Mouse (Mus musculus) stomach, embryonic 14.5 days (tissue): ENCODE data around the gene Kif14. TPM values are rescaled to one million over a fixed set of nuclear protein-coding genes. Genes with fewer than 3 reads are reported as not detected.
"Not testable (repeated sequence)": the region's sequence is repeated elsewhere in the genome, so short reads cannot be mapped to it uniquely, and the experiment has no call there.

Experiments
- ATAC-seq: fragments of 200-750 bp; cut with Nextera tagmentation; 2 replicates; pipeline ENCODE4 v1.8.0; 2017; ENCODE audit warnings: low read depth, moderate TSS enrichment; ENCODE audit not compliant: insufficient number of reproducible peaks, insufficient read depth, low FRiP score
- H3K27ac ChIP-seq: fragments of 300-500 bp; sonication (generic); 2 replicates; pipeline ENCODE4 v1.5.1; 2014; ENCODE audit warnings: mild to moderate bottlenecking, low read length, moderate library complexity, mixed read lengths
- H3K27me3 ChIP-seq: fragments of 300-500 bp; sonication (generic); 2 replicates; pipeline ENCODE4 v1.6.1; 2014; ENCODE audit warnings: low read length, control low read depth, mixed read lengths; ENCODE audit not compliant: control insufficient read depth, insufficient read depth
- H3K36me3 ChIP-seq: fragments of 300-500 bp; sonication (generic); 2 replicates; pipeline ENCODE4 v1.6.1; 2014; ENCODE audit warnings: mild to moderate bottlenecking, control low read depth, low read length, moderate library complexity, mixed read lengths; ENCODE audit not compliant: control insufficient read depth, insufficient read depth
- H3K4me1 ChIP-seq: fragments of 300-500 bp; sonication (generic); 2 replicates; pipeline ENCODE4 v1.6.1; 2014; ENCODE audit warnings: low read length, control low read depth, mixed read lengths; ENCODE audit not compliant: control insufficient read depth, insufficient read depth
- H3K4me2 ChIP-seq: fragments of 300-500 bp; sonication (generic); replicated peaks from 2 replicates; pipeline ENCODE4 v1.6.1; 2014; ENCODE audit warnings: low read depth, low read length, control low read depth
- H3K4me3 ChIP-seq: fragments of 300-500 bp; sonication (generic); 2 replicates; pipeline ENCODE4 v1.5.1; 2014; ENCODE audit warnings: low read depth, low read length, control low read depth
- H3K9ac ChIP-seq: fragments of 300-500 bp; sonication (generic); replicated peaks from 2 replicates; pipeline ENCODE4 v1.6.1; 2014; ENCODE audit warnings: low read depth, mild to moderate bottlenecking, control low read depth, low read length, moderate library complexity, mixed read lengths
- H3K9me3 ChIP-seq: fragments of 300-500 bp; sonication (generic); 2 replicates; pipeline ENCODE4 v1.6.1; 2016; ENCODE audit warnings: low read depth, low read length, control low read depth; ENCODE audit not compliant: control insufficient read depth
- WGBS: fragments of 180-500 bp; shearing (Covaris S2); extraction: QIAGEN DNeasy Blood & Tissue Kit; methylation state at CpG from one replicate; pipeline ENCODE4 v1.1.7; 2014; 5-methylcytosine and 5-hydroxymethylcytosine counted together
- polyA plus RNA-seq: library from polyadenylated mRNA; unstranded; fragments of >200 nt; fragmentation: Nextera tagmentation; extraction: Ambion mirVana; gene quantifications from 2 replicates; pipeline ENCODE4 v1.2.1, GENCODE M21; 2014

Gene Kif14
- polyA plus RNA-seq, 1 experiment from 2014 or later, result 13.9 TPM

- Histone ChIP-seq H3K4me2 (no peak overlapping the region), H3K4me1 (no peaks in the 10 kb centered on the region), H3K27me3 (no peaks in the 10 kb centered on the region), H3K9ac (no peak overlapping the region), H3K9me3 (no peaks in the 10 kb centered on the region; the same call in 1 of the 2 replicates), H3K36me3 (no peaks in the 10 kb centered on the region), H3K4me3 (no peak overlapping the region), H3K27ac (no peak overlapping the region)
- WGBS, result 26% methylated on average over 16 of the region's 16 CpGs
- ATAC-seq, result no peak
These were observed 84.9 kb downstream of the Kif14 start for GRCm38 (mm10) chr1:136550851-136551540.

- Histone ChIP-seq H3K4me2 (no peak overlapping the region), H3K36me3 (no peaks in the 10 kb centered on the region), H3K9me3 (no peaks in the 10 kb centered on the region), H3K4me3 (no peak overlapping the region), H3K27me3 (no peaks in the 10 kb centered on the region), H3K4me1 (peaks cover 1% of the 10 kb centered on the region; the same call in 1 of the 2 replicates), H3K27ac (no peak overlapping the region), H3K9ac (no peak overlapping the region)
- ATAC-seq, result no peak
- 88% methylated on average over 3 of the region's 3 CpGs for WGBS
These were observed 88.5 kb downstream of the Kif14 start for GRCm38 (mm10) chr1:136554686-136555085.

- no peaks in the 10 kb centered on the region for H3K27me3 ChIP-seq
- H3K4me3 ChIP-seq, result no peak overlapping the region
- H3K4me1 ChIP-seq, result peaks cover 2% of the 10 kb centered on the region; the same call in 1 of the 2 replicates
- 27% methylated on average over 7 of the region's 7 CpGs for WGBS
- ATAC-seq, result no peak
- H3K27ac ChIP-seq, result no peak overlapping the region
- no peak overlapping the region for H3K4me2 ChIP-seq
- H3K36me3 ChIP-seq, result no peaks in the 10 kb centered on the region
- no peaks in the 10 kb centered on the region for H3K9me3 ChIP-seq
- no peak overlapping the region for H3K9ac ChIP-seq
These were observed 89.7 kb downstream of the Kif14 start for GRCm38 (mm10) chr1:136555892-136556291.

GRCm38 (mm10) chr1:136556643-136557042, 90.5 kb downstream of the Kif14 start:
- not testable (repeated sequence) for H3K27me3 ChIP-seq, H3K27ac ChIP-seq, ATAC-seq, H3K4me3 ChIP-seq, H3K9me3 ChIP-seq, H3K36me3 ChIP-seq, H3K9ac ChIP-seq, H3K4me1 ChIP-seq, H3K4me2 ChIP-seq
- WGBS, result 81% methylated on average over 2 of the region's 2 CpGs

- no peaks in the 10 kb centered on the region for H3K27me3 ChIP-seq
- WGBS, result 90% methylated on average over 12 of the region's 12 CpGs
- no peak overlapping the region for H3K4me3 ChIP-seq
- no peak overlapping the region for H3K9ac ChIP-seq
- ATAC-seq, result no peak
- no peak overlapping the region for H3K27ac ChIP-seq
- H3K9me3 ChIP-seq, result no peaks in the 10 kb centered on the region
- H3K4me2 ChIP-seq, result no peak overlapping the region
- peaks cover 7% of the 10 kb centered on the region; the same call in 1 of the 2 replicates for H3K4me1 ChIP-seq
- H3K36me3 ChIP-seq, result no peaks in the 10 kb centered on the region
These were observed 91.3 kb downstream of the Kif14 start for GRCm38 (mm10) chr1:136557436-136557835.

GRCm38 (mm10) chr1:136558762-136559161, 92.6 kb downstream of the Kif14 start:
- WGBS, result 64% methylated on average over 5 of the region's 5 CpGs
- no peak for ATAC-seq

GRCm38 (mm10) chr1:136559284-136559683, 93.1 kb downstream of the Kif14 start:
- H3K4me3 ChIP-seq, result no peak overlapping the region
- H3K4me1 ChIP-seq, result peaks cover 9% of the 10 kb centered on the region; the same call in 1 of the 2 replicates
- H3K9ac ChIP-seq, result no peak overlapping the region
- H3K4me2 ChIP-seq, result no peak overlapping the region
- 39% methylated on average over 5 of the region's 5 CpGs for WGBS
- H3K9me3 ChIP-seq, result no peaks in the 10 kb centered on the region
- ATAC-seq, result no peak
- H3K36me3 ChIP-seq, result no peaks in the 10 kb centered on the region
- no peak overlapping the region for H3K27ac ChIP-seq
- H3K27me3 ChIP-seq, result no peaks in the 10 kb centered on the region

More at GRCm38 (mm10) chr1:136558762-136559161, 92.6 kb downstream of the Kif14 start:
- Histone ChIP-seq H3K27ac (no peak overlapping the region), H3K27me3 (no peaks in the 10 kb centered on the region), H3K4me3 (no peak overlapping the region), H3K36me3 (no peaks in the 10 kb centered on the region), H3K9ac (no peak overlapping the region), H3K9me3 (no peaks in the 10 kb centered on the region), H3K4me2 (no peak overlapping the region), H3K4me1 (peaks cover 9% of the 10 kb centered on the region; the same call in 1 of the 2 replicates)

- Histone ChIP-seq H3K9me3 (no peaks in the 10 kb centered on the region), H3K4me3 (no peak overlapping the region)
- WGBS, result 82% methylated on average over 9 of the region's 9 CpGs
These were observed 93.6 kb downstream of the Kif14 start for GRCm38 (mm10) chr1:136559774-136560173.

More at GRCm38 (mm10) chr1:136559774-136560173, 93.6 kb downstream of the Kif14 start:
- no peak overlapping the region for H3K27ac ChIP-seq
- H3K4me1 ChIP-seq, result peaks cover 9% of the 10 kb centered on the region; the same call in 1 of the 2 replicates
- ATAC-seq, result no peak
- no peaks in the 10 kb centered on the region for H3K36me3 ChIP-seq
- H3K27me3 ChIP-seq, result no peaks in the 10 kb centered on the region
- no peak overlapping the region for H3K4me2 ChIP-seq
- H3K9ac ChIP-seq, result no peak overlapping the region
